Mouse (Mus musculus): ENCODE measurements around the gene Zfp846. TPM values are rescaled to one million over a fixed set of nuclear protein-coding genes. Genes with fewer than 3 reads are reported as not detected.
"Not testable (repeated sequence)": the region's sequence is repeated elsewhere in the genome, so short reads cannot be mapped to it uniquely, and the experiment has no call there.

The Zfp846 gene
- 21.4 and 23.2 TPM in 2 replicates for polyA plus RNA-seq (2016; fragmentation: Nextera tagmentation; extraction: Ambion mirVana)

DNA sequence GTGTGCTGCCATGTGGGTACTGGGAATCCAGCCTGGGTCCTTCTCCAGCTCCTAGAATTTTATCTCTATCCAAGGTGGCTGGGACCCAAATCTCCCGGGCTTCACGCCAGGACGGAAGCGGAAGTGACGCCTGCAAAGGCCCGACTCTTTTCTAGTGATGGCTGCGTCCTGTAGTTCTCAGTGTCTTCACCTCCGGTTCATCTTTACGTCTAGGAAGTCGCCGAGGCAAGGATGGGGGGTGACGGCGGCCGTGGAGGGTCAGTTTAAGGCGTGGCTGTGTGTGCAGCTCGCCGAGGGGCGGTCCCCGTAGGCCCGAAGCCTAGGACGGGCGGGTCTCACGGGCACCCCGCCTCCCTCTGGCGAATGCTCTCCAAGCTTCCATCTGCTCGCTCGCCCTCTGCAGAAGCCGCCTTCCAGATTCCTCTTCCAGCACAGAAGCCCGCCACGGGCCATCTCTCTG lies at the start of gene Zfp846:
TSS of gene Zfp846 (plus strand) at position 117 of the 460 bp plus-strand sequence.
- H3K36me3 ChIP-seq = peaks cover 10% of the 10 kb centered on the region; the same call in 1 of the 2 replicates
- peak; percentile 98 for ATAC-seq (ENCODE audit: insufficient number of reproducible peaks, insufficient read depth, low FRiP score, low TSS enrichment, low read depth)
- H3K4me2 ChIP-seq = peak within 1 kb of the TSS; percentile 56
- H3K9ac ChIP-seq (replicated peaks) = peak within 1 kb of the TSS; percentile 68
- H3K4me3 ChIP-seq (replicated peaks) = peak within 1 kb of the TSS; percentile 58
- no peaks in the 10 kb centered on the region for H3K9me3 ChIP-seq
- H3K27ac ChIP-seq = peak within 1 kb of the TSS; percentile 90
- H3K27me3 ChIP-seq = peaks cover 9% of the 10 kb centered on the region; the same call in 1 of the 2 replicates
- under 1% methylated on average over 30 of the region's 30 CpGs for WGBS
- no peaks in the 10 kb centered on the region for H3K4me1 ChIP-seq (replicated peaks)

DNA sequence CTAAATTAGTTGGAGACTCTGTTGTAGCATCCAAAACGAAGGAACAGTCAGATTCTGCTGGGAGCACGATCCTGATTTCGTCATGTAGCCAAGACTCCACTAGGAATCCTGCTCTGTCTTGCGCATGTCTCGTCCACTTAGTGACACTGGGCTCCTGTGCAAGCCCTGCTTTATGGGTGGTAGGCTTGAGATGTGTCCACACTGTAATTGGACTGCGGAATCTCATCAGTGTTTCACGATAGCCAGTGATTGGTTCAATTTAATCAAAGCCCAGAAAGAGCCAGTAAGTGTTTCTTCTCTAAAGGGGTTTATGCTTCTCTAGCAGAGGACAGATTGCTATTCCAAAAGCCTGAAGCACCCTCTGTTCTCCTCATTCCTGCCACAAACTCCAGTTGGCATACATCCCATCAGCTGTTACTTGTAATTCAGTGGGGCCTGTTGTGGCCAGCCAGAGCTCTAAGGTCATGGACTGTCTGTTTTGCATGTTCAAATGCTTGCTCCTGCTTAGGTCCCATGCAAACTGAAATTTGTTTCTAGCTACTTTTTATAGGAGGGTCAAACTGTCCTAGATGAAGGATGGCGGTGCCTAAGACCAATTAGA lies 46.7 kb upstream of the Zfp846 start:
- Histone ChIP-seq H3K4me2 (no peak overlapping the region), H3K27ac (no peak overlapping the region), H3K36me3 (no peaks in the 10 kb centered on the region), H3K4me3 (replicated peaks) (no peak overlapping the region), H3K27me3 (no peaks in the 10 kb centered on the region), H3K9ac (replicated peaks) (no peak overlapping the region), H3K4me1 (replicated peaks) (no peaks in the 10 kb centered on the region), H3K9me3 (no peaks in the 10 kb centered on the region)
- no peak for ATAC-seq (ENCODE audit: insufficient number of reproducible peaks, insufficient read depth, low FRiP score, low TSS enrichment, low read depth)
- WGBS = 81% methylated on average over 8 of the region's 8 CpGs

DNA sequence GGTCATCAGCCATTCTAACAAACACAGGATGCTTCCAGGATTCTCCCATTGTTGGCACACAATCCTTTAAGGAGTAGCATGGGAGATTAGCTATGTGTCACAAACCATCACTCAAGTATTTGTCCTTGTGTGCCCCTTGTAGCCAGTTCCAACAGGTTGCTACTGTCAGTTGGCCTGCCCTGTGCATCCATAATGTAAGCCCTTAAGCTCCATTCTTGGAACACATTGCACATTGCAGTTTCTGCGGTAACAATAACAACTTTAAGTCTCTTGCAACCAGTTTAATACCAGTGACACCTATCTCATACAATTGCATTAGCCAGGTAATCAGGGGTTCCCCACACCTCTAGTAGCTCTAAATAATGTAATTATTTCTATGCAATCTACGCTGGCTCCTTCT lies 44.5 kb upstream of the Zfp846 start:
- Histone ChIP-seq H3K27ac (no peak overlapping the region), H3K9me3 (no peaks in the 10 kb centered on the region), H3K9ac (replicated peaks) (no peak overlapping the region), H3K36me3 (no peaks in the 10 kb centered on the region), H3K4me1 (replicated peaks) (no peaks in the 10 kb centered on the region), H3K4me3 (replicated peaks) (no peak overlapping the region), H3K27me3 (no peaks in the 10 kb centered on the region), H3K4me2 (no peak overlapping the region)
- WGBS = 83% methylated on average over 2 of the region's 2 CpGs
- no peak for ATAC-seq (ENCODE audit: insufficient number of reproducible peaks, insufficient read depth, low FRiP score, low TSS enrichment, low read depth)

DNA sequence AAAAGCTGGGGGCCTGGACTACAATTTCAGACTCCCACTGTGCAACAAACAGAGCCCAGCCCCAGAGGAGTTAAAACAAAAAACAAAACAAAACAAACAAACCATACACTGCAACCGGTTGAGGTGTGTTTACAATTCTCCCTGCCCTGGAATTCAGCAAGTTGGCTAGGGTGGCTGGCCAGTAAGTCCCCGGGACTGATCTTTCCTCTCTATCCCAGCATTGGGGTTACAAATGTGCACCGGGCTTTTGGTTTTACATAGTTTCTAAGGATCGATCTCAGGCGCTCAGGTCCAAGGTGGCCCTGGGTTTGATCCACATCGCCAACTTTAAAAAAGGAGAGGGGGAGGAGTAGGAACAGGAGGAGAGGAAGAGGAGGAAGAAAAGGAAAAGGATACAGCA lies 37.6 kb upstream of the Zfp846 start:
- Histone ChIP-seq H3K9ac (replicated peaks) (no peak overlapping the region), H3K27ac (peak overlapping the region; percentile 91; the same call in 1 of the 2 replicates), H3K4me3 (replicated peaks) (no peak overlapping the region), H3K4me2 (peak overlapping the region; percentile 71), H3K4me1 (replicated peaks) (no peaks in the 10 kb centered on the region), H3K9me3 (no peaks in the 10 kb centered on the region), H3K27me3 (0 out of 2 replicates have a peak, but pooled peaks cover 4% of the 10 kb centered on the region), H3K36me3 (no peaks in the 10 kb centered on the region)
- no peak for ATAC-seq (ENCODE audit: insufficient number of reproducible peaks, insufficient read depth, low FRiP score, low TSS enrichment, low read depth)
- 26% methylated on average over 6 of the region's 6 CpGs for WGBS

DNA sequence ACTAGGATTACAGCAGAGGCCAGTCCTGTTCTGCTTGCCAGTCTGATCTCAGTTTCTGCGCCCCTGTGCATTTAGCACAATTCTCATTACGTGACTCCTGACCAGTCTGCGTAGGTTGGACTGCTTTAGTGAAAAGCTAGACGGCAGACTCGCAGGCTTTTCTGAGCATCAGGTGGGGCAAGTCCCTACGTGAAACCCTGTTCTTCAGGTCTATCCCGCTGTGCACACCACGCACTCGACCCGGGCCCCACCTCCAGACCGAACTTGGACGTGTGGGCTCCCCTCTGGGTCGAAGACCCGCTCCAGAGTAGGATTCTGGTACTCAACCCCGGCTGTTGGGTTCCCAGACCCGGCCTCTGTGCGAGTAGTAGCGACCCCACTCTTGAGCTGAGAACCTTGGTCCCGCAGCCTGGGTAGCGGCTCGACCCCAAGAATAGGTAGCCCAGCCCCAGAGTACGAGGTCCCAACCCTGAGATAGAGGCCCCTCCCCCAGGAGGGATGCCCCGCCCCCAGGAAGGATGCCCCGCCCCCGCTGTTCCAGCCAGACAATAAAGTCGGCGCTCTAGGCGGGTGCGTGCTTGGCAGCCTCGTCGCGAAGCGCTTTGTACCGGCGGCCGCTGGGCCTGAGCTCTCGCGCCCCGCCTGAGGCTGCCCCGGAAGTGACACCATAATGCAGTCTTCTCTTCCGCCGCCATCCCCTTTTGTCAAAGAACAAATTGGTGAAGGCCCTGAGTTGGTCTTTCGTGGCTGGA lies 36.8 kb upstream of the Zfp846 start:
- Histone ChIP-seq H3K4me3 (replicated peaks) (peak overlapping the region; percentile 44), H3K4me2 (peak overlapping the region; percentile 71), H3K4me1 (replicated peaks) (no peaks in the 10 kb centered on the region), H3K36me3 (no peaks in the 10 kb centered on the region), H3K27me3 (0 out of 2 replicates have a peak, but pooled peaks cover 4% of the 10 kb centered on the region), H3K9ac (replicated peaks) (peak overlapping the region; percentile 54), H3K9me3 (no peaks in the 10 kb centered on the region), H3K27ac (peak overlapping the region; percentile 91)
- 2% methylated on average over 43 of the region's 43 CpGs for WGBS
- ATAC-seq (ENCODE audit: insufficient number of reproducible peaks, insufficient read depth, low FRiP score, low TSS enrichment, low read depth) = peak; percentile 93

DNA sequence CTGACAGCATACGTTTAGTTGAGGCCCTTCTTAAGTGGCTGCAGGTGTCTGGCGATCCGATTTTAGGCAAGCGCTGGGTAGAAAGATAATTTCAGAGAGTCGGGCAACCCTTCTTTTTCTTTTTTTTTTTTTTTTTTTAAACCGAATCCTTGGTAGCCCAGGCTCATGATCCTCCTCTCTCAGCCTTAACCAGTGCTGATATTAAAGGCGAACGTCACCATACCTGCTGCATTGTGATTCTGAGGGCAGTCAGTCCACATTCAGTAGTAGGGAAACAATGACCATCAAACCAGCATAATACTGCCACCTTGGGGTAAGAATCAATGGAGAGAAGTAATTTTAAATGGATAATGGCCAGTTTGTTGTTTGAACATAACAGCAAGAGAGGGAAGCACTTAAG lies 35.9 kb upstream of the Zfp846 start:
- H3K36me3 ChIP-seq = no peaks in the 10 kb centered on the region
- WGBS = 22% methylated on average over 8 of the region's 8 CpGs
- peak overlapping the region; percentile 71 for H3K4me2 ChIP-seq

DNA sequence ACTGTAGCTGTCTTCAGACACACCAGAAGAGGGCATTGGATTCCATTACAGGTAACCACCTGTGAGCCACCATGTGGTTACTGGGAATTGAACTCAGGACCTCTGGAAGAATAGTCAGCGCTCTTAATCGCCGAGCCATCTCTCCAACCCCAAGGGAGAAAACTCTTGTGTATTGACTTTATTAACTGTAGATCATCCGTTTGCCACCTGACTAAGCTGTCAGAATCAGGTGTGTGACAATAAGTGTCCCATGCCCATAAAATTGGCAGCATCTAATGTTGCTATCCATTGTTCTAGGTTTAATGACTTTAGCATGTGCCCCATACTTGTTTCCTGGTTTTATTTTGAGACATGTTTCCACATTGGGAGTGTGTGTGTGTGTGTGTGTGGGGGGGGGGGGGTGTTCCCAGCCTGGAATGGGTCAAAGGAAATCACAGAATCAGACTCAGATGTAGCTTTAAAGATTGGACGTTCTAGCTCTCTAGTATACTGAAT lies 29.3 kb upstream of the Zfp846 start:
- Histone ChIP-seq H3K36me3 (no peaks in the 10 kb centered on the region), H3K4me3 (replicated peaks) (no peak overlapping the region), H3K27me3 (no peaks in the 10 kb centered on the region), H3K4me1 (replicated peaks) (no peaks in the 10 kb centered on the region), H3K4me2 (no peak overlapping the region), H3K27ac (no peak overlapping the region), H3K9me3 (no peaks in the 10 kb centered on the region), H3K9ac (replicated peaks) (no peak overlapping the region)
- WGBS = 55% methylated on average over 5 of the region's 5 CpGs
- ATAC-seq (ENCODE audit: insufficient number of reproducible peaks, insufficient read depth, low FRiP score, low TSS enrichment, low read depth) = no peak

More for the DNA sequence above, 35.9 kb upstream of the Zfp846 start:
- Histone ChIP-seq H3K9ac (replicated peaks) (peak overlapping the region; percentile 54; the same call in 1 of the 2 replicates), H3K9me3 (no peaks in the 10 kb centered on the region), H3K4me1 (replicated peaks) (no peaks in the 10 kb centered on the region), H3K27ac (peak overlapping the region; percentile 91), H3K27me3 (0 out of 2 replicates have a peak, but pooled peaks cover 4% of the 10 kb centered on the region), H3K4me3 (replicated peaks) (peak overlapping the region; percentile 44)
- ATAC-seq (ENCODE audit: insufficient number of reproducible peaks, insufficient read depth, low FRiP score, low TSS enrichment, low read depth) = no peak

DNA sequence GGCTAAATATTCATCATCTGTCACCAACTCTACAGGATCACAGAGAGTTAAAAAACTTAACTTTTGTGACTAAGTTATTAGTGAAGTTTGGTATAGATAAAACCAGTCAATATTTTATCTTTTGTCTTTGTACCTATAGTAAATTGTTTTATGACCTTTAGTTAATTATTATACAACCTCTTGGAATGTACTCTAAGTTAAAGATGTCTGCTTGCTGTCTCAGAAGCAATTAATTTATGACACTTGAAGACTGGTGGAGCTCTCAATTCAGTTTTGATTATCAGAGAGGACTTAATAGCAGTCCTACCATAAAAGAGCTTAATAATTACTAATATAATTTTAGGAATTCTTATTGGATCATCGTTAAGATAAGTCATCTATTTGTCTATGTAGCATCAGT lies 28.4 kb upstream of the Zfp846 start:
- H3K27ac ChIP-seq = no peak overlapping the region
- 66% methylated on average over 1 of the region's 1 CpGs for whole genome bisulfite sequencing
- ATAC-seq (ENCODE audit: insufficient number of reproducible peaks, insufficient read depth, low FRiP score, low TSS enrichment, low read depth) = no peak

DNA sequence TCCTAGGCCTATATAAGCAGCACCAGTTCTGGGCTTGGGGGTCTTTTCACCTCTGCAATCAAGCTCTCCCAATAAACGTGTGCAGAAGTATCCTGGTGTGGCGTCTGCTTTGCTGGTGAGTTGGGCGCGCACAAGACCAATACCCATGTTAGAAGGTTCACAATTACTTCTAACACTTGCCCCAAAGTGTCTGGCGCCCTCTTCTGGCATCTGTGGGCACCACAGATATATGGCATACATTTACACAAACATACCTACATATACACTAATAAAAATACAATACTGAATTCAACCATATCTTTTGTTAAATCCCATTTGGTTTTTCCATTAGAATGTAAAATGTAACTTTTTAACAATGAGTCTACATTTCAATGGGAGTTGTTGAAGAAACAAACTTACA lies 18.9 kb upstream of the Zfp846 start:
- Histone ChIP-seq H3K9me3 (peaks cover 10% of the 10 kb centered on the region; the same call in 1 of the 2 replicates), H3K4me1 (replicated peaks) (no peaks in the 10 kb centered on the region), H3K36me3 (no peaks in the 10 kb centered on the region), H3K9ac (replicated peaks) (no peak overlapping the region), H3K27me3 (no peaks in the 10 kb centered on the region), H3K4me3 (replicated peaks) (no peak overlapping the region), H3K4me2 (no peak overlapping the region), H3K27ac (no peak overlapping the region)
- 89% methylated on average over 5 of the region's 5 CpGs for WGBS
- no peak for ATAC-seq (ENCODE audit: insufficient number of reproducible peaks, insufficient read depth, low FRiP score, low TSS enrichment, low read depth)

More for the DNA sequence above, 28.4 kb upstream of the Zfp846 start:
- Histone ChIP-seq H3K27me3 (no peaks in the 10 kb centered on the region), H3K4me1 (replicated peaks) (no peaks in the 10 kb centered on the region), H3K36me3 (no peaks in the 10 kb centered on the region), H3K9me3 (no peaks in the 10 kb centered on the region), H3K9ac (replicated peaks) (no peak overlapping the region), H3K4me2 (no peak overlapping the region), H3K4me3 (replicated peaks) (no peak overlapping the region)

DNA sequence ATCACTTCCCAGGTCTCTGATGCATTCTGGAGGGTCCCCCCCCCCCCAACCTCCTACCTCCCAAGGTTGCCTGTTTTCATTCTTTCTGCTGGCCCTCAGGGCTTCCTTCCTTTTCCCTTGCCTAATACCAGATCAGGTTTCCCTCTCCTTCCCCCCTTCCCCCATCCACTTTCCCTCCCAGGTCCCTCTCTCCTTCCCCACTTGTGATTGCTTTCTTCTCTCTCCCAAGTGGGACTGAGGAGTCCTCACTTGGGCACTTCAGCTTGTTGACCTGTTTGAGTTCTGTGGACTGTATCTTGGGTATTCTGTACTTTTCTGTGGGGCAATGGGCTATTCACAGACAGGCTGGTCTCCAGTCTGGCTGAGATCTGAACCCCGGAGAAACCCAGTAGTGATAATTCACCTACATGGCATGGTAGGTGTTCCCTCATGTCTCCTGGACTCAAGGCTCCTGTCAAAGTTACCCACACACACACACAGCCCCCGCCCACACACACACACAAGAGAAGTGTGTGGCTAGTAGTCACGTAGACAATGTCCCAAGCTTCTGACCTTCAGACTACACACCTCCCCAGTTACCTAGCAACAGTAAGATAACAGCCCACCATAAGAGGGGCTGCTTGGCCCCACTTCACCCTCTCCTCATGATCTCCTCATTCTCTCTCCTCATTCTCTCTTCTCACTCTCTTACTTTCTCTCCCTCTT lies 15.6 kb upstream of the Zfp846 start:
- not testable (repeated sequence) for H3K9ac ChIP-seq (replicated peaks); H3K36me3 ChIP-seq; ATAC-seq (ENCODE audit: insufficient number of reproducible peaks, insufficient read depth, low FRiP score, low TSS enrichment, low read depth); H3K9me3 ChIP-seq; H3K27ac ChIP-seq; H3K27me3 ChIP-seq; H3K4me3 ChIP-seq (replicated peaks); H3K4me2 ChIP-seq; H3K4me1 ChIP-seq (replicated peaks)
- 78% methylated on average over 3 of the region's 3 CpGs for WGBS

DNA sequence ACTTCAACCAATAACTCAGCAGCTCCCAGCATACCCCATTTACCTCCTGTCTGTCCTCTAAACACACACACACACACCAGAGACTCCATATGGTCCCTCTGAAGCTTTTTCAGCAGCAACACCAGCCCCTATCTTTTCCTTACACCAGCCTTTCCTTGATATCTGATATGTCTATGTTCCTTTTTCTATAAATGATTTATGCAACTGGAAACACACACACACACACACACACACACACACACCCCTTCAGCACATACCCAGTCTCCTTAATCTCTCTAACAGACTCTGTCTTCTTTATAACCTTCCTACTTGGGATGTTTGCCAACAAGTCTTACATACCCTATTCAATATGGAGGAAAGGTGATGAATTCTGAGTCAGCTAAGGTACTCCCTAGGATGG lies 10.0 kb upstream of the Zfp846 start:
- Histone ChIP-seq H3K27ac (no peak overlapping the region), H3K9me3 (no peaks in the 10 kb centered on the region), H3K4me3 (replicated peaks) (no peak overlapping the region), H3K4me1 (replicated peaks) (no peaks in the 10 kb centered on the region), H3K4me2 (no peak overlapping the region), H3K36me3 (no peaks in the 10 kb centered on the region), H3K27me3 (peaks cover 7% of the 10 kb centered on the region; the same call in 1 of the 2 replicates), H3K9ac (replicated peaks) (no peak overlapping the region)
- no peak for ATAC-seq (ENCODE audit: insufficient number of reproducible peaks, insufficient read depth, low FRiP score, low TSS enrichment, low read depth)

All from limb, embryonic 12.5 days (tissue).